Mouse (Mus musculus): ENCODE results near the gene Mbnl2.

The Mbnl2 gene

DNA sequence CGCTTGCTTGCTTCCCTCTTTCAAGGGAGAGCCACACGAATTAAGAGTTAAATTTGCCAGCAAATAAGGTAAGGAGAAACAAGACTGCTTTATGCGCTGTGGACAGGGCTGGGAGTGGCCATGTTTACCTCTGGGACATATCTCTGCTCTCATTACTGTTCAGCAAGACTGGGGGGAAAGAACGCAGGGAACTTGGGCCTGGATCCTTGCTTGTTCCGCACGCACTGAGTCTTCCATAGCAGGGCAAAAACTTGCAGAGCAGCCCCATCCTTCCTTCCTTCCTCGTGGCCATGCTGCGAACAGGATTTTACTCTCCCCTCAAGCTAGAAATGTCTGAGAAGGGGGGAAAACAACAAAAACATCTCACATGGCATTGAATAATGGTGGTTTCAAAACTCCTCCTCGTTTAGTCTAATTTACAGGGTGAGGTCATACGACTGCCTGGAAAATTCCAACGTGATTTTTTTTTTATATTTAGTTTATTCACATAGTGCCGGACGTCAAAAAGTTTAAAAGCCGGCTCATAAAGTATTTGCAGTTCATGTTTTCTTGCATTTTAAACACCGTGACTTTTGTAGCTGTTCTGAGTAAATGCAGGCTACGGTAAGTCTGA lies 21.8 kb downstream of the Mbnl2 start:
- no peak for ATAC-seq (ENCODE audit: low TSS enrichment)

DNA sequence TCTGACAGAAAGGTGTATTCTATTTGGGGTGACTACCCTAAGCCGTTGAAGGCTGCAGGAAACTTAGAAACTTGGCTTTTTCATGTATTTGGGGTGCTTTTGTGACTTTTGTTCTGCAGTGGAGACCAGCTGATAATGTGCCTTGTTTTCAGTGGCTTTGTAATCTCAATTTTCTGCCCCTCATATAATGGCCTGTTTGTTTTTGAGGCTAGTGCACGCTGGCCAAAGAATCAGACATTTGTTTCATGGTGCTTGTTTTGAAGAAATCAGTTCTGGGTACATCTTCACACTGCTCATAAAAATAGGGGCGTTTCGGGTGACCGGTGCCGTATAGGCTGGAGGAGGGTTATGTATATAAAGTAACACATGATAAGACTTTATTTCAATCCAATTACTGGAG lies 22.4 kb downstream of the Mbnl2 start:
- ATAC-seq (ENCODE audit: low TSS enrichment), result no peak

DNA sequence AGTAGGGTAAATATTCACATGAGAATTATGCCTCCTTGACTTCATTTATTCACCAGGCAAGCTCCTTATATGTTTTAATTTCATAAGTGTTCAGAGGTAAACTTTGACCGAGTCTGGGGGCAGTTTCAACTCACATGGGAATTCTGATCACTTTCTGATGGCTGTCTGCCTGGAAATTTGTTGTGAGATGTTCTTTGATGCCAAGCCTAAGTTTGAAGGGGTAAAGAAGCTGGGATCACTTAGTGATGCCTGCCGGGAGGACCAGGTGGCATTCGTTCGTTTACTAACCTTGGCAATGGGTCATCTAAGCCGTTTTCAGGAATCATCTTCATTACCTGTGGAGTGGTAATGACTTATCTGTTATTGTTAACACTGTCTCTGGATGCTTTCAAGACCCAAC lies 23.0 kb downstream of the Mbnl2 start:
- no peak for ATAC-seq (ENCODE audit: low TSS enrichment)

DNA sequence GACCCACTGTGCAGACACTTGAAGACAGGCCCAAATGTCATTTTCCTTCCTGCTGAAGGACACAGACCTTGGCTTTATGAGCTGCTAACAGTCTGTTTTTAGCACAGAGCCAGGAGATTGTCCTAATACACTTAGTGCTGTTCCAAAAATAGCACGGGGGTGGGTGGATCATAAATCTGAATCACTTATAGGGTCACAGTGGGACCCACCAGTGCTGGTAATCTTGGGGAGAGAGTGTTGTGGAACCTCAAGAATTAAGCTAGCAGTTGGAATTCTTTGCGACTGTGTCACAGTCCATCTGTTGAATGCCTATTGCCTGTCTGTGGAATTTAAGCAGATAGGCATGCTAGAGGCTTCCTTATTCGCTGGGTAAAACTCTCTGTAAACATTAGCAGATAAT lies 24.2 kb downstream of the Mbnl2 start:
- ATAC-seq (ENCODE audit: low TSS enrichment), result no peak; the same call in 1 of the 2 replicates

DNA sequence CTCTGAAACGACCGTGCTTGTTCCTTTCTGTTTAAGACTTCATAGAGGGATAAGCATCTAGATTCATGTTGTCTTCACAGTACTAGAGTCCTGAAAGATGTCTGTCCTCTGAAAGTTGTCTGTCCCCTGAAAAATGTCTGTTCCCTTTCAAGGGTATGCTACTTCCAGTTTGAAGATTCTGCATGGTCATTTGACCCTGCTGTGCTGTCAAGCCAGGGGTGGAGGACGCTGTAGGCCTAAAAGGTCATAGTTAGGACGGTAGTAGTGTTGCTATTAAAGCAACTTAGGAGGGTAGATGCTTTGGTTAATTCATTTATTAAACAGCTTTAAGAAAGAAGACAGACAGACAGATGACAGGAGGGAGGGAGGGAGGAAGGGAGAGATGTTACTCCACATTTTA lies 24.7 kb downstream of the Mbnl2 start:
- no peak for ATAC-seq (ENCODE audit: low TSS enrichment)

DNA sequence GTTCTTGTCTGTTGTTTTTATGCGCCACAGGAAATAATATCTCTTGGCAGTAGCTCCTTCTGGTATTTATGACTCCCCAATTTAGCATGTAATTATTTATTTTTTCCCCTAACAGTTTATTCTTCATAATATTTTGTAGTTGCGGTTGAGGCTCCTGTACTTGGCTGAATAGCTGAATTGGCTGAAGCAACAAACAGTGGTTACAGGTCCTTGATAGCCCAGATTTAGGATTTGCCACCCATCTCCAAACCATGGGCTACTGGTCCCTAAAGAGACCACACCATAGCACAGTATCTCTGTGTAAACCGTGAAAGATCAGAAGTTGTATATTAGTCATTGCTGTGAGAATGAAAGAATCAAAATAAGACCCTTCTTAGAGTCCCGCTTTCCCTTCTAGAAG lies 25.3 kb downstream of the Mbnl2 start:
- ATAC-seq (ENCODE audit: low TSS enrichment), result no peak

DNA sequence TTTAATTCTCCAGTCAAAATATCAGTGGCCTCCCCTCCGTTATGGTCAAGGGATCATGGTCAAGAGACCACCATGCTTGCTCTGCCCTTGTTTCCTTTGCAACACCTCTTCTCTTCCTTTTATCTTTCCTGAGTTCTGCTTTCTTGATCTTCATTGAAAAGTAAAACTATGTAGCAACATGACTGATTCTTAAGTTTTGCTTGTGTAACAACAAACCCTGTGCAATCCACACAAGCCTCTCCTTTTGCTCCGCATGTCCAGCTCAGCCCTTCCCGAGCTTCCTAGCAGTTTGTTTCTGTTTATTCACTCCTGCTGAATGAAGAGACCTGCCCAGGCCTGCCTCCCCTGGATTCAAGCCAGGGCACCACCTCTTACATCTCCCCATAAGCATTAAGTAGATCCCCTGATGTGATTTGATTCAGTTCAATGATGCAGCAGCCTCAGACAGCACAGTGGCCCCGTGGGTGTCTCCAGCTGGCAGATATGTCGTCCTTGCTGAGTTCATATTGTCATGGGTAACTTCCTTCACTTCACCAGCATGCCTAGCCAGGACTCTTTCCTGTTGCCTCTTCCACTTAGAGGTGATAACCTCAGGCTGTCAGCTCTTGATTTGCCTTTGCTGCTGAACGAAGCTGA lies 27.6 kb downstream of the Mbnl2 start:
- ATAC-seq (ENCODE audit: low TSS enrichment), result no peak

DNA sequence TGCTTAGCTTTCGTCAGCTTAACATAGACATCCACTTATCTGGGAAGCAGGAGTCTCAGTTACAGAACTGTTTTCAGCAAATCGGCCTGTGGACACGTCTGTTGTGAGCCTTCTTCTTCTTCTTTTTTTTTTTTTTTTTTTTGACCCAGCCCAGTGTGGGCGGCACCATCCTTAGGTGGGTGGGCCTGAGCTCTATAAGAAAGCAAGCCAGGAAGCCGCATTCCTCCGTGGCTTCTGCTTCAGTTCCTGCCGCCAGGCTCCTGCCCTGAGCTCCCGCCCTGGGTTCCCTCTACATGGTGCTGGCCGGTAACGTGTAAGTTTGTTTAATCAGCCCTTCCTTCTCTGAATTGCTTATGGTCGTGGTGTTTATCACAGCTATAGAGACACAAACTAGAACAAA lies 30.8 kb downstream of the Mbnl2 start:
- ATAC-seq (ENCODE audit: low TSS enrichment), result no peak

DNA sequence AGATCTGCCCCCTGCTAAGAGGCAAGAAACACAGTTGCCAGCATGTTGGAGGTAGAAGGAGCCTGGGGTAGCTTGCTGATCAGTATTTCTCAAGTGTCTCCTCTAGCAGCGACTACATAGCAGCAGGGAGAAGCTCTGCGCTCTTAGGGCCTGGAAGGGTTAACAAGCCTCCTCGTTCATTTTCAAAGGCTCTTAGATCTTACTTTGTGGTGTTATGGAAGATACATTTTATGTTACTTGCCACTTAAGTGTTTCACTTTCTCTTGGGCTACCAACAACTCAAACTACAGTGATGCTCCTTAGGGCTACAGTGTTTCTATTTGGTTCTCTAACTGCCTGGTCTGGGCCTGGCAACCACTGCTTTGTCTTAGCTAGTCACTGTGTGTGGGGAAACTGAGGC lies 31.9 kb downstream of the Mbnl2 start:
- ATAC-seq (ENCODE audit: low TSS enrichment), result no peak

DNA sequence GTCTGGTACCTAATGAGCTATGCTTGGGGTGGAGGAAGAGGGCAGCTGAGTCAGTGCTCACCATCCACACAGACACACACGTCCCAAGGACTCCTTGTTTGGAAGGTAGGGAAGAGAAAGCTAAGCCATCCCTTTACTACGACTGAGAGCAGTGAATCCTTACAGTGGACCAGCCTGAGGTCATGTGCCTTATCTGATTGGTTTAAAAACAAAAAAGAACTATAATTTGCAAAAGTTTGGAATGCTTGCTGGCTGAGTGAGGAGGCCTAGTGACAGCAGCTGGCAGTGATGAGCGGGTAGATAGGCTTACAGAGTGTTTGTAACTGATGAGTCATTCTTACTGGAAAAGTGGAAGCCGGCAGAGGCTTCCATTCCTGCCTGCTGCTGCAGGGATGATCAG lies 32.5 kb downstream of the Mbnl2 start:
- ATAC-seq (ENCODE audit: low TSS enrichment), result peak; percentile 87

DNA sequence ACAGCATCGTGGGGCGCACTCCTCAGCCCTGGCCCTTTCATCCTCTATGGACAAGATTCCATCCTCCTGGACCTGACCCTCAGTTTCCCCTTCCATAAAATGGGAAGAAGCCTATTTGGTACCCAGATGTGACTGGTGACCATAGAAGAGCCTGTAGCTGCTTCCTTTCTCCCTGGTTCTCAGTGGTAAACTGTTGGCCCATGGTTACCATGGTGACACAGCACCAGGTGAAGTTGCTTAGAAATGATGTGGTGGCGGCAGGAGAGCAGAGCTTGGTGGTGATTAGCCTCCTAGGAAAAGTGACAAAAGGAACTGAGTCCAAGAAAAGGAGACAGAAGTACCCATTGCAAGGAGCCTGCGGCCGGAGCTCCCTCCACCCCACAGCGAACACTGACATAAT lies 34.2 kb downstream of the Mbnl2 start:
- ATAC-seq (ENCODE audit: low TSS enrichment), result no peak

DNA sequence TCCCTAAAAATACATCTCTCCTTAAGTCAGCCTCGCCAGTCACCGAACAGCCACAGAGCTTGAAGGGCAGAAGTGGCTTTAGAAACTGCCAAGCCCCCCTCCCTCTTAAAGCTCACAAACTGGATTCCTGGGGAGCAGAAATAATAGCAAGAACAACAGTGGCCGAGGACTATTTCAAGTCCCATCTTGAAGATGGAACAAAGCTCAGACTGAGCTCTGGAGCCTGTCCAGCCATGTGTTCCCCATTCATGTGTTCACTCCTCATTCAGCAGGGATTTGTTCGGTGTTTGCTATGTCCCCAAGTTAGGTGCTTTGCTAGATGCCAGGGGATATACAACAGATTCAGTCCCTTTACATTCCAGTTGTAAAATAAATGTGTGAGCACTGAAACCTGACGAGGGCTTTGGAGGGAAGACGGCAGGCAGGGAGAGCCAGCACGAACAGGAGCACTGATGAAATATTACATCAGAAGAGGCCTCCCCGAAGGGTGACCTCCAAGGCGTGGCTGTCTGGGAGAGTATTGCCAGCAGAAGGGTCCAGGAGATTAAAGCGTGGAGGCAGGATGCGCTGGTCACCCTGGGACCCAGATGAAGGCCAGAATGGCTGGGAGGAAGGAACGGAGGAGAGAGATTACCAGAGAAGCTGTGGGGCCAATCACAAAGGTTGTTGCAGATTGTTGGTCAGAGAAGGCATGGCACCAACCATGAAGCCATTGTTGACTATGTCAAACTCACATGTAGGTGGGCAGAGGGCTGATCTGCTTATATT lies 36.0 kb downstream of the Mbnl2 start:
- no peak for ATAC-seq (ENCODE audit: low TSS enrichment)

DNA sequence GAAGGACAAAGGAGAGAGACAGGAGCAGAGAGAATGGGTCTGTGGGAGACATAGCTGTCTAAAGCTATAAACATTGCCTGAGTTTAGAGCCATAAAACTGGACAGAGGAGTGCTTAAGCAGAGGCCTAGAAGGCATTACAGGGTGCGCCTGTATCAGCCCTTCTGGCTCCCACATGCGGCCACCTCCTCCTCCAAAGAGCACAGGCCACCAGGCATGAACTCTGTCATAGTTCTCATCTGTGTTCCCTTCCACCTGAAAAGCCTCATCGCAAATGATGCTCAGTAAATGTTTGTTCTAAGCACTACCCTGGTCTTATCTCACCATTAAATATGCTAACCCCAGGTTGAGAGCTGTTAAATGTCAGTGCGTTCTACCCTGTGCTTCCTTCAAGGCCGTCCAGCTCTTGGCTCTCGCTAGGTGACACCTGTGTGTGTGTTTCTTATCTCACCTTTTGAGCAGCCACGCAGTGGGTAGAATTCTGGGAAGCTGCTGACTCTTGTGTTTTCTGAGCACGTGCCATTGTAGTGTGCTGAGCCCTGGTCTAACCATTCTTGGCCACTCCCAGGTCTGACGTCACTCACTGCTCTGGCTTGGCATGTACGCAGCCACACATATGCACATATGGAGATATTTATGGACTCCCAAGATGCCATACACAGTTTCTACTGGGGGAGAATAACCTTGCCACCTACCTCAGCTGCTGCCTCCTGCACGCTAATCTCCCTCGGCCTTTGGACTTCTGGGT lies 37.4 kb downstream of the Mbnl2 start:
- ATAC-seq (ENCODE audit: low TSS enrichment), result 0 out of 2 replicates have a peak, but pooled peaks have one; percentile 6

DNA sequence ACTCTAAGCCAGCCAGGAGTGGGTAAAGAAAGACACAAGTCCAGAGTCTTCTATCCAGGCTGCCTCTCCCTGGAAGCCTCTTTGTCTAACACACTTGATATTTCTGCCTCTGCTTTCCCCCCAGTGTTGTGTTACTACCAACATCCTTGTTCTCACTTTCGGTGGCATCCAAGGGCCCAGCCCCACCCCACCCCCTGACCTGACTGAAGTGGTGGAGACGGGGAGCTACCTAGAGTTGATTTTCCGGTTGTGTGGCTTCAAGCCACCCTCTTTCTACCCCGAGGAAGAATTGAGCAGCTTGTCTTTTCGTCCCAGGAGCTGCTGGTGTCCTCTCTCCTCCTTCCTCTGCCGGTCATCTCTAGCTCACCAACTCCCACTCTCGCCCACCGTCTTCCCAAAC lies 38.0 kb downstream of the Mbnl2 start:
- no peak for ATAC-seq (ENCODE audit: low TSS enrichment)

DNA sequence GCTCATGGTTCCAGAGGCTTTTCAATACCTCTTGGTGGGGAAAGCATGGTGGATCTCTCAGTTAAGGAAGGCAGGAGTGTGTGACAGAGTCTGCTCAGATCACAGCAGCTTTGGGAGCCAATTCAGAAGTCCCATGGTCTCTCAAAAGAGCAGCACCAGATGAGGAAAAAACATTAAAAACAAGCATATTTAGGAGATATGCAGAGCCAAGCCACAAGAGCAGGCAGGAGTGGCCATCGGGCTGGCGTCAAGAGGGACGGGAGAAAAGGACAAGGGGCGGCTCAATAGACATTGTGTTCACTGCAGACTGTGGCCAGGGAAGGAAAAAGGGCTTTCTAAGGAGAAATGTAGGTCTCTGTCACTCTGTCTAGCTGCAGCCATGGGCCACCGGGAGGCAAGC lies 40.3 kb downstream of the Mbnl2 start:
- no peak for ATAC-seq (ENCODE audit: low TSS enrichment)

DNA sequence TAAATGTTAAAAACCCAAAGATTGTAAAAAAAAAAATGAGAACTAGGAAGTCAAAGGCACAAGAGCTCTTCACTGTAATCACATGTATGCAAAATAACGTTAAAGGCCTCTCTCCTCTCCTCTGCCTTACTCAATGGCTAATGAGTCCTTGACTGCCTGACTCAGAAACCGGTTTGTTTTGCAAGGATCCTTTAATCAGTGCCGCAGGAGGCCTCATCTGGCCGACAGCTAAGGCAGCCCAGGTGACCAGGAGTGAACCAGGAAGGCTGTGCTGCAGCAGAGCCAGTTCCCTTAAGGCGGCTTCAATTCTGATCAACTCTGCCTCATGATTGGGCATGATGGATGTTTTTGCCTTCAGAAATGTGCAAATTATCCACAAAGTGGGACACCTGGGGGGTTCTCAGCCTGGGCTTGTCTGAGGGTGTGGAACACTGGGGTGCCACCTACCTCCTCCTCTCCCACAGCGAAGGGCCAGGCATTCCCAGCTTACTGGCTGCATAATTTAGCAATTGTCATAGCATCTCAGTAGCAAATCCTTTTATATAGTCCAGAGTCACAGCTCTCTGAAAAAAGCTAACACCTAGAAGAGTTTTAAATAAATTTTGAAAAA lies 43.0 kb downstream of the Mbnl2 start:
- ATAC-seq (ENCODE audit: low TSS enrichment), result peak; percentile 73

DNA sequence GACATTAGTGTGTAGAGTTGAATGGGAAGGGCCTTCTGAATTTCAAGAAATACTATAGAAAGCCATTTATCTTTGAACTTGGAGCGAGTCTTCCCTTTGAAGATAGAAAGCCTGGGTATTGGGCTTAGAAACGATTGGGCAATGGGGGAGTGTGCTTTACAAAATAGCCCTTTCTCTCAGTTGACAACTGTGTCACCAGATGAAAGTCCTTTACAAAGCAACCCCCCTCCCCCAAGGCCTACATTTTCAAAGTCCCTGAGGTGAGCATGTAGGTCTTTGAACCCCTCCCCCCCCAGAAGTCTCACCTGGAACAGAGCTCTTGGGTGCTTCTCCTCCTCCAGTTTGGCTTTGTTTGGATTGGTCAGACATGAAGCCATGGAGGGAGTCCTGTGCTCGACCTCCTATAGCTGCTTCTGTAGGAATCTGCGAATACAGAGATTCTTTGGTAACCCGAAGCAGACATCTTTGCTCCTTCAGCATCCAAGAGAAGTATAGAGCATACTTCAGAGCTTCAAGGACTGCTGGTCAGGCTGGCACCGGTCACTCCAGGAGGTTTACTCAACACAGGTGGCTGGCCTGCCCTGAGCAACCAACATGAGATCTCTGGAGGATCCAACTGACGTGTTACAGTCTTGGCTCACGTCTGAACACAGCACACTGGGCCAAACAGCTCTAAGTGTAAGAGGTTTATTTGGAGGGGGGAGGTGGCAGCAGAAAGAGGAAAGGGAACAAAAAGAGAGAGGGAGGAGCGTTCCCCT lies 43.7 kb downstream of the Mbnl2 start:
- no peak for ATAC-seq (ENCODE audit: low TSS enrichment)

DNA sequence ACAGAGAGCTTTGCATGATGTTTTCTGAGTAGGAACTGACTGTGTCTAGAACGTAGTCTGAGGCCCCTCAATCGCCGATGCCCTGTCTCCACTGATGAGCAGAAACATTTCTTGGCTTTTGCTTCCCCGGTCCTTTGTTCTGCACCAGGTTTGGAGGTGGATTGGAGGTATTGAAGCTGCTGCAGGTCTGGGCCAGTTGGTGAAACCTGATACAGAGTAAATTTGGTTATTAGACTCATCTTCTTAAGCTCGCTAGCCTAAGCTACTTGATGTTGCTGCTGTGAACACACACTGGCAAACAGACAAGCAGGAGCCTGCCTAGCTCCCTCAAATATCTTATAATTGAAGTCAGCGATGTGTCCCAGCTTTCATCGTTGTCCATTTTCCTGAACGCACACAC lies 46.6 kb downstream of the Mbnl2 start:
- ATAC-seq (ENCODE audit: low TSS enrichment), result no peak

DNA sequence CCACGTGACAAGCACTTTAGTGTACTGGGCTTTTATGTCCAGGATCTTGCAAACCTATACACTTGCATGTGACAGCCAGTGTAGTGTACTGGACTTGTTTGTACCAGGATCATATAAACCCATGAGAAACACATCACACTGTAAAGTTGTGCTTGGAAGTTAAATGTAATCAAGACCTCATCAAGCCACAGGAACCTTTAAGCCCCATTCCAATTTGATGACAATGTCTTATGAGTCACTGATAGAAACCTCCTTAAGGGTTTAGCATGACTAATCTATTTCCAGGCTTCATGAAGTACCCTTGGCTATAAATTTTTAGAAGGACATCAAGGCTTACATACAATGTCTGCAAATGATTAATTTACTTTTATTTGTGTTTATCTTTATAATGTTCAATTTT lies 47.6 kb downstream of the Mbnl2 start:
- no peak for ATAC-seq (ENCODE audit: low TSS enrichment)

DNA sequence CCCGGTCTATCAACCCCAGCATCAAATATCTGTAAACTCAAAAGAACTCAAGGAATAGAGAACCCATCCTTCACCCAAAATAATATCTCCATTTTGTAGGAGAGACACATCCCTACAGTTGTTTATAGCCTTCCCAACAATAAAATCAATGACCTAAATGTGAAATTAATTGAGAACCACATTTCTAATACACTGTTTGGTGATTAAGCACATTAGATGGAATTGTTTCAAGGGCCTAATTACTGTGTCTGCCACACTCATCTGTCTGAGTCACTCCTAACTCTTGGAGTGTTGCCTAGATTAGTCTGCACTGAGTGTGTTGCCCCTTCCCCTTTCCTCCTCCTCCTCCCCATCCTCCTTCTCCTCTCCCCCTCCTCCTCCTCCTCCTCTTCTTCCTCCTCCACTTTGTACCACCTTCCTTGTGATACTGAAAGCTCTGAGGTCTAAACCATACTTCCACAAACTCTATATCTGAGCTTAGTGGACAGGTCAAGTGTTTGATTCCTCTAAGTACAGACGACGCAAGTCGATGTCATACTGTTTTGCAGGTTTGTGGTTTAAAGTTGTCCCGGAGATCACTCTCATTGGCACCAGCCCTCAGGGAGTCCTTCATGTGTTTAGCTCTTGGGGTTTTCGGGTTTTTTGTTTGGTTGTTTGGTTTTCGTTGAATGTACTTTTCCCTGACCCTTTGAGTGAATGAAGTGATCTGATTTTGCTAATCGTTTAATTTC lies 48.8 kb downstream of the Mbnl2 start:
- no peak for ATAC-seq (ENCODE audit: low TSS enrichment)
